Mouse (Mus musculus) embryo, embryonic 10 days (tissue): Measurements from ENCODE around the gene Mrpl4.

Experiments
- DNase-seq: peaks from one replicate; pipeline ENCODE4 v3.0.0-alpha.2; 2015; ENCODE audit warnings: low spot score

Gene Mrpl4

GRCm38 (mm10) chr9:21017177-21017575 is 14.6 kb downstream of the Mrpl4 start:
- DNase-seq, result no peak

GRCm38 (mm10) chr9:21018600-21018999 is 16.1 kb downstream of the Mrpl4 start:
- no peak for DNase-seq

DNA sequence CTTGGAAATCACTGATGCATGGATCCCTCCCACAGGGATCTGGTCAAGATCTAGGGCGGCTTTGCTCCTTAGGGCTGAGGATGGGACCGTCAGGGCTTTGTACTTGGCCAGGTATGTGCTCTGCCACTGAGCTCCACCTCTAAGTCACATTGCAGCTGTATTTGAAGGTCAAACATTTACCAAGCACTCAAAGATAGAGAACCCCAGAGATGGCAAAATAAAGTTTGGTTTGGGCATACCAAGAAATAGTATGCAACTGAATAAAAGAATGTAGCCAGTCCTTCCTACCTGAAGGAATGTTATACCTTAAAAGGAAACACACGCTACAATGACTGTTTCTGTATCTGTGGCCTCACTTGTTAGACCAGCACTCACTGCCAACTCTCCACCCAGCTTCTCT is 18.8 kb downstream of the Mrpl4 start:
- DNase-seq, result no peak

- DNase-seq, result no peak
These were observed 19.8 kb downstream of the Mrpl4 start for GRCm38 (mm10) chr9:21022288-21022687.

DNA sequence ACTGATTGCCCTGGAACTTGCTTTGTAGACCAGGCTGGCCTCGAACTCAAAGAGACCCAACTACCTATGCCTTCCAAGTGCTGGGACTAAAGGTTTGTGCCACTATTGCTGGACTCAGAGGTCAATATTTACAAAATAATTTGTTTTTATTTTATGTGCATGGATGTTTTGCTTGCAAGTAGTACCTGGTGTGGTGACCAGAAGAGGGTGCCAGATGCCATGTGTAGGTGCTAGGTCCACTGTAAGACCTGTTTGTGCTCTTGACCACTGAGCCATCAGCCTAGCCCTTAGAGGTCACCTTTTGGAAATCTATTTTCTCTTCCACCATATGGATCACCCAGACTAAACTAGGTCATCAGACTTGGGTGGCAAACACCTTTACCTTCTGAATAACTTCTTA is 20.2 kb downstream of the Mrpl4 start:
- DNase-seq, result no peak

GRCm38 (mm10) chr9:21025258-21025810 is 22.8 kb downstream of the Mrpl4 start:
- no peak for DNase-seq

GRCm38 (mm10) chr9:21026849-21027248 is 24.3 kb downstream of the Mrpl4 start:
- no peak for DNase-seq

- no peak for DNase-seq
These were observed 25.3 kb downstream of the Mrpl4 start for GRCm38 (mm10) chr9:21027774-21028290.

- no peak for DNase-seq
These were observed 26.1 kb downstream of the Mrpl4 start for GRCm38 (mm10) chr9:21028560-21029110.

GRCm38 (mm10) chr9:21029291-21030054 is 26.9 kb downstream of the Mrpl4 start, which contains the start of gene Icam4:
Icam4 (plus strand) TSS chr9:21029373.
- peak; percentile 90 for DNase-seq

GRCm38 (mm10) chr9:21030055-21030600 is 27.6 kb downstream of the Mrpl4 start:
- DNase-seq, result no peak

GRCm38 (mm10) chr9:21030781-21031250 is 28.3 kb downstream of the Mrpl4 start:
- peak; percentile 94 for DNase-seq

- DNase-seq, result peak; percentile 60
These were observed 28.8 kb downstream of the Mrpl4 start for GRCm38 (mm10) chr9:21031251-21031895.

DNA sequence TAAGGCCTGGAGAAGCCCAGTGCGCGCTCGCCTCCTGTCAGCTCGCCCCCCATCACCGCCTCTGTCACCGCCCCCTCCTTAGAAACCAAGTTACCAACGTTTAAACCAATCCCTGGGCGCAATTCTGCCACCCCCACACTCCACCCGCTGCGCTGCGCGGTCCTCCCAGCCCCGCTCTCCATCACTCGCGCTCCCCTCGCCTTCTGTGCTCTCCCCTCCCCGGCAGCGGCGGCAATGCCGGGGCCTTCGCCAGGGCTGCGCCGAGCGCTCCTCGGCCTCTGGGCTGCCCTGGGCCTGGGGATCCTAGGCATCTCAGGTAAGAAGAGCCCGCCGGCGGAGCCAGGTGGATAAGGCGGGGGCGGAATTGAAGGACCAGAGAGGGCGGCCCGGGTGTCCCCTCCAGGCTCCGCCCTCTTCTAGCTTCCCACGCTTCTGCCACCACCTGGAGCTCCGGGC is 29.4 kb downstream of the Mrpl4 start, which contains the start of gene Icam5:
TSS of gene Icam5 (plus strand) at position 178 of the 456 bp plus-strand sequence.
- no peak for DNase-seq

GRCm38 (mm10) chr9:21032491-21032890 is 30.0 kb downstream of the Mrpl4 start:
- DNase-seq, result no peak

DNA sequence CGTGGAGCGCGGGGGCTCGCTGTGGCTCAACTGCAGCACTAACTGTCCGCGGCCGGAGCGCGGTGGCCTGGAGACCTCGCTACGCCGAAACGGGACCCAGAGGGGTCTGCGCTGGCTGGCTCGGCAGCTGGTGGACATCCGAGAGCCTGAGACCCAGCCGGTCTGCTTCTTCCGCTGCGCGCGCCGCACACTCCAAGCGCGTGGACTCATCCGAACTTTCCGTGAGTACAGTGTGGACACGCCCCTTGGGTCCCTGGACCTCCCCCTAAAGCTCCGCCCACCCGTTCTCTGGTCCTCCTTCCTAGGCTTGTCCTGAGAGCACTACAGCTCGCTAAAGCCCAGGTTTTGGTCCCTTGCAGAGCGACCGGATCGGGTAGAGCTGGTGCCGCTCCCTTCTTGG is 30.6 kb downstream of the Mrpl4 start:
- peak; percentile 89 for DNase-seq

- DNase-seq, result no peak
These were observed 32.0 kb downstream of the Mrpl4 start for GRCm38 (mm10) chr9:21034481-21035085.

GRCm38 (mm10) chr9:21035586-21035985 is 33.0 kb downstream of the Mrpl4 start:
- DNase-seq, result no peak

- no peak for DNase-seq
These were observed 33.6 kb downstream of the Mrpl4 start for GRCm38 (mm10) chr9:21036161-21036560.

GRCm38 (mm10) chr9:21036666-21037065 is 34.1 kb downstream of the Mrpl4 start:
- DNase-seq, result no peak

DNA sequence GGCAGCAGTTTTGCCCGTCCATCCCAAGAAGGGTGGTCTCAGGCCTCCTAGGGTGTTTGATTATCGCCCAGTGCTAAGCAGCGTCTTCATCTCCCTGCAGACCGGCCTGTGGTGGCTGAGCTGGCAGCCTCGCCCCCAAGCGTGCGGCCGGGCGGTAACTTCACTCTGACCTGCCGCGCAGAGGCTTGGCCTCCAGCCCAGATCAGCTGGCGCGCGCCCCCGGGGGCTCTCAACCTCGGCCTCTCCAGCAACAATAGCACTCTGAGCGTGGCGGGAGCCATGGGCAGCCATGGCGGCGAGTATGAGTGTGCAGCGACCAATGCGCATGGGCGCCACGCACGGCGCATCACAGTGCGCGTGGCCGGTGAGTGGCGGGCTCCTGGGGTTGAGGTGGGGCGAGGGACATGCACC is 34.9 kb downstream of the Mrpl4 start:
- no peak for DNase-seq

DNA sequence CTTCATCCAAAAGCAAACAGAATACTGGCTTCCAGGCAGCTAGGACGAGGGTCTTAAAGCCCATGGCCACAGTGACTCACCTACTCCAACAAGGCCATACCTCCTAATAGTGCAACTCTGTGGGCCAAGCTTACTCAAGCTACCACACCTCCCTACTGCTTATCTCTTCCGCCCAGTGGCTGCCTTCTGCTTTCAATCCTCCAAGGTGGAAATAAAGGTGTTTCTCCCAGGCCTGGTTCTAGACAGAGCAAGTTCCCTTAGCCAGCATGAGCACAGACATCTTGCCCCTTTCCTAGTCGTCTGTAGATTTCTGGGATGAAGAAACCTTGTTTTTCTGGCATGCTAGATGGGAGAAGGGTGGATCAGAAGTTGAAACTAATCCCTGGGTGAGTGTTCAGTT is 37.2 kb downstream of the Mrpl4 start:
- DNase-seq, result no peak
